Mouse (Mus musculus): ENCODE results near the gene Cnnm4.

DNA sequence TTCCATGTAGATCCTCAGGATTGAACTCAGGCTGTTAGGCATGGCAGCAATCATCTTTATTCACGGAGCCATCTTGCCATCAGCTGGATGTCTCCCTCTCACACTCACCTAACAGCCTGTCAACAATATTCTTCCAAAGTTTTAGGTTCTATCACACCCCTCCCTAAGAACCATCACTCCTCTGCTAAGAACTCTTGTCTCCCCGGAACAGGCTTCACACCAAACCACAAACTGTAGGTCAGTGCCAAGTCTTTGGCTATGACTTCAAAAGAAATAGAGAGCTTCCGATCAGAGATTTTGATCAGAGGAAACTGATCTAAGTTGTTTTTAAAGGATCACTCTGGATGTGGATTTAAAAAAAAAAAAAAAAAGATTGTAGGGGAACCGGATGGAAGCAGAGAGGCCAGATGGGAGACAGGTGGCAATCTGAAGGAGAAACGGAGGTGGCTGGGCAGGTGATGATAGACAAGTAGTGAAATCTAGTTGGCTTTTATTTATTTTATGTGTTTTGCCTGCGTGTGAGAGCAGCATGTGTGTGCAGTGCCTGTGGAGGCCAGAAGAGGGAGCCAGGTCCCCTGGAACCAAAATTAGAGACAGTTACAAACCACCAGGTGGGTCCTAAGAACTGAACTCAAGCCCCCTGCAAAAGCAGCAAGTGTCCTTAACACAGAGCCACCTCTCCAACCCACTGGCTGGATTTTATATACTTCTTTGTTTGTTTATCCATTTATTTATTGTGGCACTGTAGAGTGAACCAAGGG is 17.2 kb upstream of the Cnnm4 start:
- TF ChIP-seq CTCF (IDR thresholded peaks at IDR 0.05; ENCODE audit: low read depth) = peak; percentile 50
- TF ChIP-seq EP300 (IDR thresholded peaks at IDR 0.05; ENCODE audit: low read depth) = no peak
